Mouse (Mus musculus) neutrophil, adult 5-6 weeks (primary cell): ENCODE measurements around the gene Krtap26-1. TPM values are rescaled to one million over a fixed set of nuclear protein-coding genes. Genes with fewer than 3 reads are reported as not detected.

Experiments used
- total RNA-seq: library from RNA; stranded (forward); fragments of 200-1000 nt; gene quantifications from 2 replicates; pipeline ENCODE4 v1.2.3, GENCODE M21; 2017

Gene Krtap26-1
- total RNA-seq, 1 experiment from 2014 or later, result not detected

Other genes with a start within 250 kb of the Krtap26-1 start
- gene Cldn17, start 140.8 kb downstream of the Krtap26-1 start, total RNA-seq, result not detected in 2 replicates
- gene Cldn8, start 84.6 kb downstream of the Krtap26-1 start, total RNA-seq, result not detected in 2 replicates
- gene Krtap24-1, start 35.5 kb downstream of the Krtap26-1 start, total RNA-seq, result not detected in 2 replicates
- not detected in 2 replicates for gene 2310079G19Rik, start 20.1 kb downstream of the Krtap26-1 start, total RNA-seq
- not detected in 2 replicates for gene Krtap27-1, start 23.9 kb upstream of the Krtap26-1 start, total RNA-seq
- gene 2310061N02Rik, start 60.2 kb upstream of the Krtap26-1 start, total RNA-seq, result not detected in 2 replicates
- gene Krtap13-1, start 81.1 kb upstream of the Krtap26-1 start, total RNA-seq, result not detected in 2 replicates
- not detected in 2 replicates for gene Krtap13, start 103.8 kb upstream of the Krtap26-1 start, total RNA-seq
- gene 2310034C09Rik, start 111.1 kb upstream of the Krtap26-1 start, total RNA-seq, result not detected in 2 replicates
- gene 2310057N15Rik, start 126.4 kb upstream of the Krtap26-1 start, total RNA-seq, result not detected in 2 replicates
- not detected in 2 replicates for gene Gm5965, start 130.1 kb upstream of the Krtap26-1 start, total RNA-seq
- not detected in 2 replicates for gene Gm20741, start 164.4 kb upstream of the Krtap26-1 start, total RNA-seq
- not detected in 2 replicates for gene Krtap15, start 172.4 kb upstream of the Krtap26-1 start, total RNA-seq
- gene Krtap14, start 178.3 kb upstream of the Krtap26-1 start, total RNA-seq, result not detected in 2 replicates
- not detected in 2 replicates for gene Krtap19-1, start 221.6 kb upstream of the Krtap26-1 start, total RNA-seq
- not detected in 2 replicates for gene Krtap19-2, start 226.5 kb upstream of the Krtap26-1 start, total RNA-seq
- not detected in 2 replicates for gene Krtap19-3, start 230.2 kb upstream of the Krtap26-1 start, total RNA-seq
- gene Krtap19-4, start 237.3 kb upstream of the Krtap26-1 start, total RNA-seq, result not detected in 2 replicates
- gene Krtap19-5, start 248.7 kb upstream of the Krtap26-1 start, total RNA-seq, result not detected in 2 replicates